Mouse (Mus musculus) splenic B cell, adult 2 months (primary cell): ENCODE results near the gene Myof.

Experiments
- DNase-seq: peaks from one replicate; pipeline ENCODE4 v3.0.0-alpha.2; 2011; ENCODE audit warnings: low read depth, low spot score
- H3K27me3 ChIP-seq: 2 replicates; pipeline ENCODE4 v1.6.1; 2012; ENCODE audit warnings: mild to moderate bottlenecking, low read length, moderate library complexity, mixed read lengths; ENCODE audit not compliant: control insufficient read depth, poor library complexity, insufficient read depth, severe bottlenecking
- H3K36me3 ChIP-seq: 2 replicates; pipeline ENCODE4 v1.6.1; 2012; ENCODE audit warnings: mild to moderate bottlenecking, low read length, moderate library complexity, mixed read lengths; ENCODE audit not compliant: control insufficient read depth, poor library complexity, insufficient read depth, severe bottlenecking

Gene Myof

GRCm38 (mm10) chr19:38055798-38056197, 12.4 kb upstream of the Myof start:
- peak; percentile 7 for DNase-seq
- H3K27me3 ChIP-seq, result no peaks in the 10 kb centered on the region
- H3K36me3 ChIP-seq, result no peaks in the 10 kb centered on the region

DNA sequence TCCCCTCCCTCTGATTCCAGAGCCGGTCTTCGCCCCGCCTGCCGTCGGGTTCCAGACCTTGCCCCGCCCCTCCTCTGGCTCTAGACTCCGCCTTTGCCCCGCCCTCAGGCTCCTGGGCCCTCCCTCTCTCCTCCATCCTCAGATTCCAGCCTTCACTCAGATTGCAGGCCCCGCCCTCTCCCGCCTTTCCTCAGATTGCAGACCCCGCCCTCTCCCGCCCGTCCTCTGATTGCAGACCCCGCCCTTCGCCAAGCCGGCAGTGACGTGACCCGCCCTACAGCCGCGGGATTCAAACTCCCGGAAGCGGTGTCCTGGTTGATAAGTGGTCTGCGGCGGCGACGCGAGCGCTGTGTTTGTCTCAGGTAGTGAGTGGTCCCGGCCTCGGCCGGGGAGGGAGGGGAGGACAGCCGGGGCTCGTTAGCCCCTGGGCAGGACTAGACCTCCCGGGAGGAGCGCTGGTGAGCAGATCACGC, 11.4 kb upstream of the Myof start, which contains the start of gene Cep55:
Cep55 (plus strand) TSS at position 292 of the 473 bp plus-strand sequence.
- DNase-seq, result peak; percentile 99
- no peaks in the 10 kb centered on the region for H3K36me3 ChIP-seq
- no peaks in the 10 kb centered on the region for H3K27me3 ChIP-seq

DNA sequence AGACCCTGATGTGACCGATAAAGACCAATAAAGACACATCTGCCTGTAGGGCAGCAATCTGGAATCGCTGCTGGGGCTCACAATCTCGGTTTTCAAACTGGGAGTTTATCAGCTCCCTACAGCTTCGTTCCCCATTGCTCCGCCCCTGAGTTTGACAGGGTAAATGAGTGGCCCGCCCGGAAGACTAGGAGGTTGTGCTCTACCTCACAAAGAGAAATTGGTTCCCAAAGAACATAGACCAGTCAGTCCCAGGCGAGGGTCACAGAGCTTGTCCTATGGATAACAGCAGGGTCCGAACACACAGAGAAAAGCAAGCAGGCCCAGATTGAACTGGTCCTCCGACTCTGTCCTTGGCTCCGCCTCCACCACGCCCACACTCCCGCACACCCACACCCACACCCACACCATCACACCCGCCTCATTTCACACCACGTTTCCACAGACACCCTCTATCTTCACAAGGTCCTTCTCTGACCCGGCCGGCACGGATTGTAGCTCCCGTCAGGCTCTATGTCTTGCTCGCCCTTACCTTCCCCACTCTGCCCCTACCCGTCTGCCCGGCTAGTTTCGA, 10.9 kb upstream of the Myof start:
- Histone ChIP-seq H3K27me3 (no peaks in the 10 kb centered on the region), H3K36me3 (no peaks in the 10 kb centered on the region)
- DNase-seq, result peak; percentile 90

DNA sequence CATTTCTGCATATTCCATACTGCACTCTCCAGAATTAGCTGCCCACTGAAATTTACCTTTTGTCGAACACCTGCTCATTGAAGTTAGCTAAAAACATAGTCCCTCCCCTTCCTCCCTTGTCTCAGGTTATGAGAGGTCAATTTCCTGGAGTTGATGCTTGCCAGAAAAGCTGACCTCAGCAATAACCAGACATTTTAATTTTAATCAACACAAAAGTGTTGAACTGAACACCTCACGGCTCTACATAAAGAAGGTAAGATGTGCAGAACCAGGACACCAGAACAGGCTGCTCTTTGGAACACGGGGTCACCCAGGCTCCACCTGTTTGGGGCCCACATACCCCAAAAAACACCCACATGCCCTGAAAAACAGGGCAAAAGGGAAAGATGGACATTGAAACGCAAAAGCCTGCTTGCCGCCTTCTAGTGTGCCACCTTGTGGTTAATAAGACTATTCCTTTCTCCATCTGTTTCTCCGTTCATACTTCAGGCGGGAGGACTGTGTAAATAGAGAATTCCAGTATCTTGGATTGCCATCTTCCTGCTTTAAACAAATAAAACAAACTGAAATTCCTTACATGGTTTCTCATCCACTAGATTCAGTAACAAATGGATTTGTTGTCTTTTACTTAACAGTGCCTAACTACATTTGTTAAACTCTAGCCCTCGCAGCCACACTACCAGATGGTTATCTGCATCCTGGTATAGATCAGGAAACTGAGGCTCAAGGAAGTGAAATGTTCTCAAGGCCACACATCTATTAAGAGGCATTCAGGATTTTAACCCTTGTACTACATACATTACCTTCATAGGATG, 10.1 kb upstream of the Myof start:
- no peaks in the 10 kb centered on the region for H3K27me3 ChIP-seq
- peak; percentile 42 for DNase-seq
- H3K36me3 ChIP-seq, result no peaks in the 10 kb centered on the region

- no peaks in the 10 kb centered on the region for H3K27me3 ChIP-seq
- H3K36me3 ChIP-seq, result no peaks in the 10 kb centered on the region
- DNase-seq, result no peak
Measured at GRCm38 (mm10) chr19:38049686-38050085, 6.3 kb upstream of the Myof start.

DNA sequence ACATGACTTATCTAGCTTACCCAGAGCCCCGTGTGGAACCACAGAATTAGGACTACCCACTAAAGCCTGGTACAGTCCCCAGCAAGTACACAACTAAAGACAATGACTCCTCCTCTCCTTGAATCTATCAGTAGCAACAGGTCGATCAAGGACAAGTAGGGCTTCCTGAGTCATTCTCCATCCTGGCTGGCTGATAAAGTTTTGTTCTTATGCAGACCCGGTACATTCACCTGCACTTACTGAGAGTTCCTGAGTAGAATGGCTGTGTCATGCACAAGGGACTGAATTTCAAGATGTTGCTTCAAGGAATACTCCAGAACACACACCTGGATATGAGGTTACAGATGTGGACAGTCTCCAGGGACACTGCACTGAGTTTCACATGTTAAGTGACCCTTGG, 1.8 kb upstream of the Myof start:
- H3K27me3 ChIP-seq, result no peaks in the 10 kb centered on the region; the same call in none of the 2 replicates
- no peaks in the 10 kb centered on the region for H3K36me3 ChIP-seq
- no peak for DNase-seq

DNA sequence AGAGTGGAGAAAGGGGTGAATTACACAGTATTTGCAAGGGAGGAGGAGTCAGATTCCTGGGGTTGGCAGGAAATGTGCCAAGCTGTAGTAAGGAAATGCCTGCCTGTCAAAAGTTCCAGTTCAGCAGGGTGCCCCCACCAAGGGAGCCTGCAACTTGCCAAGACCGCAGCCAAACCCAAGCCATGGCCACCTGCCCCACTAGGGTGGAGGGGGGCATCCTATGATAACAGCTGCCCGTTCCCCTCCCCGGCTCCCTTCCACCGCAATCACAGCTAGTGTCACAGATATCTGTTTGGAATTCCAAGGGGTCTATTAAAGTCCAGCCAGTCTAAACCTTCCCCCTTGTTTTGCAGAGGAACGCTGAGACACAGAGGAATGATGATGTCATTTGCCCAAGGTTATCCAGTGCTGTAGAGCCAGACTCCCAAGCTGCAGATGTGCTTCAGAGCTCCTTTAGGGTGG, 1.1 kb downstream of the Myof start:
- no peaks in the 10 kb centered on the region; the same call in none of the 2 replicates for H3K27me3 ChIP-seq
- H3K36me3 ChIP-seq, result no peaks in the 10 kb centered on the region
- DNase-seq, result no peak

- Histone ChIP-seq H3K27me3 (no peaks in the 10 kb centered on the region; the same call in none of the 2 replicates), H3K36me3 (no peaks in the 10 kb centered on the region)
- no peak for DNase-seq
Measured at GRCm38 (mm10) chr19:38038267-38038666, 5.1 kb downstream of the Myof start.

- DNase-seq, result no peak
- Histone ChIP-seq H3K27me3 (no peaks in the 10 kb centered on the region), H3K36me3 (no peaks in the 10 kb centered on the region)
Measured at GRCm38 (mm10) chr19:38035766-38036165, 7.6 kb downstream of the Myof start.

DNA sequence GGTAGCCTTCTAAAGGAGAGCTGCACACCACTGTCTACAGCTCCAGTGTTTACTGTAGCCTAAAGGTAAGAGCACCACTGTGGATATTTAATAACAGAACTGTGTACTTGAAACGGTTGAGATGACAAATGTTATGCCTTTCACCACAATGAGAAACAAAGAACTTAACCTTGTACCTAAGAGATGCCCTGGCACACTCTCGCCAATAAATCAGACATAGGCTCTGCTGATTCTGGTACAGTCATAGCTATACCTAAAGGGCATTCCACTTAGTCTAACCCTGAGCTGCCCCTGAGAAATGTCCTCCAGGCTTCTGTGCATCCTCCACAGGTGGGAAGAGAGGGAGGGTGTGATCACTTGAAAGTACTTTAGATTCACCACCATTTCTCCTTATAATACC, 8.7 kb downstream of the Myof start:
- no peak for DNase-seq

GRCm38 (mm10) chr19:38033735-38034057, 9.7 kb downstream of the Myof start:
- DNase-seq, result no peak
- Histone ChIP-seq H3K36me3 (no peaks in the 10 kb centered on the region), H3K27me3 (no peaks in the 10 kb centered on the region)

More for the DNA sequence above, 8.7 kb downstream of the Myof start:
- Histone ChIP-seq H3K36me3 (no peaks in the 10 kb centered on the region), H3K27me3 (no peaks in the 10 kb centered on the region)

GRCm38 (mm10) chr19:38032993-38033734, 10.2 kb downstream of the Myof start:
- no peaks in the 10 kb centered on the region for H3K36me3 ChIP-seq
- H3K27me3 ChIP-seq, result no peaks in the 10 kb centered on the region
- DNase-seq, result no peak

GRCm38 (mm10) chr19:38031144-38031543, 12.2 kb downstream of the Myof start:
- Histone ChIP-seq H3K27me3 (no peaks in the 10 kb centered on the region), H3K36me3 (no peaks in the 10 kb centered on the region)
- DNase-seq, result no peak

DNA sequence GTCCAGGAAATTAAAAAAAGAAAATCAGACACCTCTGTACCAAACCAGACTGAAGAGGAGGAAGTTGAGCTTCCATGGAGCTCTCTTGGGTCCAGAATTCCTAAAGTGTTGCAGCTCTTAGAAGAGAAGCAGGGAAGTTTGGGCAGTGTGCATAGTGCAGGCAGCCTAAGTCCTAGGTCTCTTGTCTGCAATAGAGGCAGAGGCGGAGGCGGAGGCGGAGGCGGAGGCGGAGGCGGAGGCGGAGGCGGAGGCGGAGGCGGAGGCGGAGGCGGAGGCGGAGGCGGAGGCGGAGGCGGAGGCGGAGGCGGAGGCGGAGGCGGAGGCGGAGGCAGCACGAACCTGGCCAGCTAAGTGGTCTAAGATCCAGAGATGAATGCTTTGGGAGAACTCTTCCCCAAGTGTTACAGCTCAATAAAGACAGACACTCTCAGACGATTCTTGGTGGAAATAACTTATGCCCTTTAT, 12.7 kb downstream of the Myof start:
- Histone ChIP-seq H3K36me3 (no peaks in the 10 kb centered on the region), H3K27me3 (no peaks in the 10 kb centered on the region)
- peak; percentile 49 for DNase-seq

- H3K27me3 ChIP-seq, result no peaks in the 10 kb centered on the region
- H3K36me3 ChIP-seq, result no peaks in the 10 kb centered on the region
- DNase-seq, result no peak
Measured at GRCm38 (mm10) chr19:38029871-38030270, 13.5 kb downstream of the Myof start.
